Mouse (Mus musculus): ENCODE measurements around the gene Mbnl1. TPM values are rescaled to one million over a fixed set of nuclear protein-coding genes. Genes with fewer than 3 reads are reported as not detected.

Mbnl1 gene
- polyA plus RNA-seq, 1 experiment from 2014 or later = 127 TPM

GRCm38 (mm10) chr3:60498646-60499045 is 26.0 kb downstream of the Mbnl1 start:
- no peak for ATAC-seq
- H3K27ac ChIP-seq (ENCODE audit: low read length) = peak overlapping the region; percentile 77
- no peak overlapping the region for H3K4me2 ChIP-seq (replicated peaks; ENCODE audit: low read depth, low read length)
- no peaks in the 10 kb centered on the region for H3K27me3 ChIP-seq (replicated peaks; ENCODE audit: insufficient read depth, low read length)
- H3K4me3 ChIP-seq (ENCODE audit: low read depth, low read length) = no peak overlapping the region
- TF ChIP-seq CTCF (IDR thresholded peaks at IDR 0.05) (no peak), EP300 (IDR thresholded peaks at IDR 0.05) (no peak)
- H3K9me3 ChIP-seq (ENCODE audit: low read length) = no peaks in the 10 kb centered on the region
- DNase-seq (ENCODE audit: low spot score) = no peak
- no peaks in the 10 kb centered on the region for H3K36me3 ChIP-seq (ENCODE audit: insufficient read depth, low read length)
- WGBS = 71% methylated on average over 3 of the region's 3 CpGs
- peaks cover 19% of the 10 kb centered on the region; the same call in 1 of the 2 replicates for H3K4me1 ChIP-seq (ENCODE audit: insufficient read depth, low read depth, low read length)
- no peak overlapping the region for H3K9ac ChIP-seq (replicated peaks; ENCODE audit: low read depth)

DNA sequence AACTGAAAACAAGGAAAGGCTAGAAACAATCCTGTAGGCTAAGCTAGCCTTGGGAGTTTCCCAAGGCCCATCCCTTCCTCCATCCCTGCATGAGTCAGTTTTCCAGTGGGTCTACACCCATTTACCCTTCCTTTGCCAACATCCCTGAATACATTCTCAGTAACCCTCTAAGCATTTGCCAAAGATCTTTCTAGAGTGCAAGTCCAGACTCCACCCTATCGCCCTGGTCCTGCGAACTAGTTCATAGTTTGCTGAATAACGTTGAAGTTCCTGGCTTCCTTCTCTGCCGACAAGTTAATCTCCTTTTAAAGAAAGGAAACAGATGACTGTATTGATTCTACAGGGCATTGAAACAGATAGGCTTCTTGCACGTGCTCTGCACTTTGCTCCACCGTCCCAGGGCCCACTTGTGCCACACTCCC is 26.5 kb downstream of the Mbnl1 start:
- WGBS = 21% methylated on average over 6 of the region's 6 CpGs
- TF ChIP-seq EP300 (IDR thresholded peaks at IDR 0.05) = peak; percentile 66
- TF ChIP-seq CTCF (IDR thresholded peaks at IDR 0.05) = no peak
- Histone ChIP-seq H3K4me2 (replicated peaks; ENCODE audit: low read depth, low read length) (0 out of 2 replicates have a peak overlapping the region, but pooled peaks have one; percentile 75), H3K9me3 (ENCODE audit: low read length) (no peaks in the 10 kb centered on the region), H3K36me3 (ENCODE audit: insufficient read depth, low read length) (no peaks in the 10 kb centered on the region), H3K4me1 (ENCODE audit: insufficient read depth, low read depth, low read length) (peaks cover 19% of the 10 kb centered on the region; the same call in 1 of the 2 replicates), H3K4me3 (ENCODE audit: low read depth, low read length) (no peak overlapping the region), H3K27ac (ENCODE audit: low read length) (peak overlapping the region; percentile 77), H3K27me3 (replicated peaks; ENCODE audit: insufficient read depth, low read length) (no peaks in the 10 kb centered on the region), H3K9ac (replicated peaks; ENCODE audit: low read depth) (no peak overlapping the region)
- ATAC-seq (peak; percentile 7; the same call in 1 of the 2 replicates), DNase-seq (ENCODE audit: low spot score) (peak; percentile 71)

DNA sequence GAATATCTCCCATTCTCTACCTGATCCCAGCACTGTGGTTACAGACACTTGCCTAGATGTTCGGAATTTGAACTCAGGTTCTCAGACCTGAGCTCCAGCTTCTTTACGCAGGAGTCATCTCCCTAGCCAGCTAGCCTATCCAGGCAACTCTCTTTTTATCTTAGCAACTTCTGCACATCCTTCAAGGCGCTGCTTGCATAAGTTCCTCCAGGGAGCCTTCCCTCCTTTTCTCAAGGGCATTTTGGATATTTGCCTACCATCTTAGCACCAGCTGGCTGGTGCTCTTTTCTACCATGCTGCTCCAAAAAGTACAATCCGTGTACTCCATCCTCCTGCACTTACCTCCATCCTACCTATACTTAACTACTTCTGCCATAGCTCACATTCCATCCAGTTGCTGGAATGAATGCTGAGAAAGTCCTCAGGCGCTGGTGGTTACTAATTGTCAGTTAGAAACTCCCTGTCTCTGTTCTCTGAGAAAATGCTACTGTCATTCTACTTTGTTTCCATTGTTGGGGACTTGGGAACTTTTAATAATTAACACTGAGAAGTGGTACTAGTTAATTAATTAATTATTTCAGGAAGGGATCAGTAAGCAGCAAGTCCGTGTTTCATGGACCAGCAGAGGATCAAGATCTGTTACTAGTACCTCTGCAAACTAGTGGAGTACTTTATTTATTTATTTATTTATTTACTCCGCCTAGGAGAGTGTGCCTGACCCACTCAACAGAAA is 27.3 kb downstream of the Mbnl1 start:
- ATAC-seq (no peak), DNase-seq (ENCODE audit: low spot score) (peak; percentile 64)
- TF ChIP-seq EP300 (IDR thresholded peaks at IDR 0.05) = peak; percentile 78
- TF ChIP-seq CTCF (IDR thresholded peaks at IDR 0.05) = no peak
- Histone ChIP-seq H3K9me3 (ENCODE audit: low read length) (no peaks in the 10 kb centered on the region), H3K27me3 (replicated peaks; ENCODE audit: insufficient read depth, low read length) (no peaks in the 10 kb centered on the region), H3K36me3 (ENCODE audit: insufficient read depth, low read length) (no peaks in the 10 kb centered on the region), H3K4me1 (ENCODE audit: insufficient read depth, low read depth, low read length) (peaks cover 25% of the 10 kb centered on the region; the same call in 1 of the 2 replicates), H3K9ac (replicated peaks; ENCODE audit: low read depth) (no peak overlapping the region; the same call in 1 of the 2 replicates), H3K27ac (ENCODE audit: low read length) (peak overlapping the region; percentile 100), H3K4me3 (ENCODE audit: low read depth, low read length) (peak overlapping the region; percentile 97), H3K4me2 (replicated peaks; ENCODE audit: low read depth, low read length) (peak overlapping the region; percentile 75)
- 38% methylated on average over 7 of the region's 7 CpGs for WGBS

GRCm38 (mm10) chr3:60500571-60501527 is 28.2 kb downstream of the Mbnl1 start:
- peak; percentile 84 for ATAC-seq
- TF ChIP-seq EP300 (IDR thresholded peaks at IDR 0.05) (no peak), CTCF (IDR thresholded peaks at IDR 0.05) (no peak)

DNA sequence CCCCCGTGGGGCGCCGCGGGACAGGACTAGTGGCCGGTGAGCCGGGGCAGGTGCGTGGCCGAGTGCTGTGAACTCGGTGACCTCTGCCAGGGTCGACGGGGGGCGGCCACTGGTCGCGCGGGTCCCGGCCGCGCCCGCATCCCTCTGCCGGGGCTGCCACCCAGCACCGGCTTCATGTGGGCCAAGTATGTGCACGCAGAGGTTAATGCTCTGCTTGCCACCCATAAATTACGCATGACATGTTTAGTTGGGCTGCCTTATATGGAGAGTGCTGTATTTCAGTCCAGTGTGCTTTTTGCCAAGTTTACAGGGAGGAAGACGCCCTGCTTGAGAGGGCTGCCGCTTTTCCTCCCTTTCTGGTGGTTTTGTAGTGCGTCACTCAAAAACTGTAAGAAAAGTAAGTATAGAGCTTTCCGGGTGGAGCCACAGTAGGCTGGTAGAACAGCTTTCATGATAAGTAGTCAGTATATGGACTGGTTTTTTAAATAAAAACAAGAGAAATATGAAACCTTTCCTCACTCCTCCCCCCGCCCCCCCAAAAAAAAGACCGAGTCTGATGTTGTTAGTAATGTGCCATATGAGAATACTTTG is 29.0 kb downstream of the Mbnl1 start:
- 1% methylated on average over 24 of the region's 29 CpGs for WGBS
- peak overlapping the region; percentile 75 for H3K4me2 ChIP-seq (replicated peaks; ENCODE audit: low read depth, low read length)
- no peaks in the 10 kb centered on the region for H3K36me3 ChIP-seq (ENCODE audit: insufficient read depth, low read length)
- H3K4me3 ChIP-seq (ENCODE audit: low read depth, low read length) = peak overlapping the region; percentile 97
- peak; percentile 96 for DNase-seq (ENCODE audit: low spot score)
- TF ChIP-seq EP300 (IDR thresholded peaks at IDR 0.05) (peak; percentile 56; the same call in 1 of the 2 replicates), CTCF (IDR thresholded peaks at IDR 0.05) (no peak)
- H3K27me3 ChIP-seq (replicated peaks; ENCODE audit: insufficient read depth, low read length) = no peaks in the 10 kb centered on the region
- peaks cover 35% of the 10 kb centered on the region; the same call in 1 of the 2 replicates for H3K4me1 ChIP-seq (ENCODE audit: insufficient read depth, low read depth, low read length)
- H3K27ac ChIP-seq (ENCODE audit: low read length) = peak overlapping the region; percentile 100
- H3K9ac ChIP-seq (replicated peaks; ENCODE audit: low read depth) = peak overlapping the region; percentile 96
- no peaks in the 10 kb centered on the region for H3K9me3 ChIP-seq (ENCODE audit: low read length)
- ATAC-seq = peak; percentile 86

More at GRCm38 (mm10) chr3:60500571-60501527, 28.2 kb downstream of the Mbnl1 start:
- WGBS = 1% methylated on average over 24 of the region's 96 CpGs
- H3K27ac ChIP-seq (ENCODE audit: low read length) = peak overlapping the region; percentile 100
- no peaks in the 10 kb centered on the region for H3K9me3 ChIP-seq (ENCODE audit: low read length)
- no peaks in the 10 kb centered on the region for H3K27me3 ChIP-seq (replicated peaks; ENCODE audit: insufficient read depth, low read length)
- no peaks in the 10 kb centered on the region for H3K36me3 ChIP-seq (ENCODE audit: insufficient read depth, low read length)
- peak overlapping the region; percentile 96 for H3K9ac ChIP-seq (replicated peaks; ENCODE audit: low read depth)
- H3K4me2 ChIP-seq (replicated peaks; ENCODE audit: low read depth, low read length) = peak overlapping the region; percentile 75
- H3K4me3 ChIP-seq (ENCODE audit: low read depth, low read length) = peak overlapping the region; percentile 97
- peaks cover 32% of the 10 kb centered on the region; the same call in 1 of the 2 replicates for H3K4me1 ChIP-seq (ENCODE audit: insufficient read depth, low read depth, low read length)
- DNase-seq (ENCODE audit: low spot score) = peak; percentile 86
